Mouse (Mus musculus) C2C12 (cell line): ENCODE data around the gene Bmper. TPM values are rescaled to one million over a fixed set of nuclear protein-coding genes. Genes with fewer than 3 reads are reported as not detected.

Source experiments
- H3K27me3 ChIP-seq: one replicate; pipeline ENCODE4 v1.6.1; 2011; ENCODE audit not compliant: control insufficient read depth, insufficient read depth, insufficient read length
- H3K36me3 ChIP-seq: one replicate; pipeline ENCODE4 v1.6.1; 2011; ENCODE audit not compliant: control insufficient read depth, insufficient read depth
- H3K4me3 ChIP-seq: one replicate; pipeline ENCODE4 v1.5.1; 2011; ENCODE audit warnings: mild to moderate bottlenecking, control low read depth; ENCODE audit not compliant: poor library complexity, insufficient read depth, severe bottlenecking
- H3K79me2 ChIP-seq: one replicate; pipeline ENCODE4 v1.6.1; 2011; ENCODE audit not compliant: control insufficient read depth, insufficient read depth
- H3K79me3 ChIP-seq: one replicate; pipeline ENCODE4 v1.6.1; 2011; ENCODE audit warnings: low read depth, control low read depth
- H3ac ChIP-seq: one replicate; pipeline ENCODE3; 2011; ENCODE audit warnings: low read depth; ENCODE audit not compliant: control insufficient read depth, insufficient read length
- CEBPB ChIP-seq: IDR thresholded peaks from one replicate; pipeline ENCODE4 v1.6.1; 2011; ENCODE audit warnings: low read depth, mild to moderate bottlenecking, control low read depth, moderate library complexity
- CTCF ChIP-seq: IDR thresholded peaks from one replicate; pipeline ENCODE4 v1.5.1; 2011; ENCODE audit not compliant: control insufficient read depth, insufficient read depth, insufficient read length
- FOSL1 ChIP-seq: IDR thresholded peaks from one replicate; pipeline ENCODE4 v1.8.0; 2011; ENCODE audit warnings: mild to moderate bottlenecking, low read length; ENCODE audit not compliant: poor library complexity, insufficient read depth, severe bottlenecking
- MAX ChIP-seq: IDR thresholded peaks from one replicate; pipeline ENCODE4 v1.6.1; 2011; ENCODE audit warnings: mild to moderate bottlenecking, control low read depth
- MYOD1 ChIP-seq: IDR thresholded peaks from one replicate; pipeline ENCODE4 v1.6.1; 2011; ENCODE audit warnings: low read depth; ENCODE audit not compliant: control insufficient read depth, insufficient read length
- MYOG ChIP-seq: IDR thresholded peaks from one replicate; pipeline ENCODE4 v1.6.1; 2011; ENCODE audit not compliant: control insufficient read depth, insufficient read length; ENCODE audit errors: extremely low read depth
- USF1 ChIP-seq: IDR thresholded peaks from one replicate; pipeline ENCODE4 v1.6.1; 2011; ENCODE audit warnings: low read depth, mild to moderate bottlenecking, control low read depth, moderate library complexity
- polyA plus RNA-seq: library from polyadenylated mRNA; unstranded; fragments of >200 nt; fragmentation: generic; extraction: Trizol; gene quantifications from one replicate; pipeline ENCODE4 v1.2.1, GENCODE M21; 2012; ENCODE audit warnings: missing spikeins

Bmper gene
- polyA plus RNA-seq, 1 experiment, result 1.2 TPM

- H3ac ChIP-seq, result no peak overlapping the region
- no peaks in the 10 kb centered on the region for H3K27me3 ChIP-seq
- H3K79me2 ChIP-seq, result no peaks in the 10 kb centered on the region
- TF ChIP-seq MAX, result no peak
- no peak for TF ChIP-seq CEBPB
- TF ChIP-seq USF1, result no peak
- TF ChIP-seq MYOD1, result no peak
- TF ChIP-seq FOSL1, result no peak
- TF ChIP-seq CTCF, result no peak
- no peak for TF ChIP-seq MYOG
- H3K4me3 ChIP-seq, result no peak overlapping the region
- no peaks in the 10 kb centered on the region for H3K79me3 ChIP-seq
- H3K36me3 ChIP-seq, result no peaks in the 10 kb centered on the region
Measured at GRCm38 (mm10) chr9:23297491-23298170, 74.8 kb downstream of the Bmper start.

- no peaks in the 10 kb centered on the region for H3K79me3 ChIP-seq
- no peak overlapping the region for H3K4me3 ChIP-seq
- H3K36me3 ChIP-seq, result no peaks in the 10 kb centered on the region
- no peak overlapping the region for H3ac ChIP-seq
- H3K79me2 ChIP-seq, result no peaks in the 10 kb centered on the region
- TF ChIP-seq FOSL1 (peak; percentile 80), MAX (peak; percentile 74), MYOD1 (peak; percentile 83), CTCF (no peak), CEBPB (no peak), MYOG (no peak), USF1 (no peak)
- no peaks in the 10 kb centered on the region for H3K27me3 ChIP-seq
Measured at GRCm38 (mm10) chr9:23300376-23300775, 77.5 kb downstream of the Bmper start.

- Histone ChIP-seq H3K4me3 (no peak overlapping the region), H3K79me2 (no peaks in the 10 kb centered on the region), H3K27me3 (no peaks in the 10 kb centered on the region), H3K79me3 (no peaks in the 10 kb centered on the region), H3ac (no peak overlapping the region), H3K36me3 (no peaks in the 10 kb centered on the region)
- TF ChIP-seq FOSL1, result no peak
- TF ChIP-seq USF1, result no peak
- TF ChIP-seq CTCF, result no peak
- TF ChIP-seq CEBPB, result no peak
- TF ChIP-seq MYOD1, result no peak
- no peak for TF ChIP-seq MYOG
- TF ChIP-seq MAX, result no peak
Measured at GRCm38 (mm10) chr9:23305681-23306080, 82.8 kb downstream of the Bmper start.

- Histone ChIP-seq H3K36me3 (no peaks in the 10 kb centered on the region), H3K27me3 (no peaks in the 10 kb centered on the region)
Measured at GRCm38 (mm10) chr9:23306226-23306625, 83.3 kb downstream of the Bmper start.

GRCm38 (mm10) chr9:23307835-23308234 is 85.0 kb downstream of the Bmper start:
- Histone ChIP-seq H3K79me2 (no peaks in the 10 kb centered on the region), H3K79me3 (no peaks in the 10 kb centered on the region), H3ac (no peak overlapping the region), H3K27me3 (no peaks in the 10 kb centered on the region), H3K36me3 (no peaks in the 10 kb centered on the region), H3K4me3 (no peak overlapping the region)
- TF ChIP-seq MYOG (no peak), FOSL1 (no peak), MYOD1 (no peak), USF1 (no peak), MAX (no peak), CEBPB (no peak), CTCF (no peak)

More at GRCm38 (mm10) chr9:23306226-23306625, 83.3 kb downstream of the Bmper start:
- TF ChIP-seq CTCF, result no peak
- TF ChIP-seq MYOG, result no peak
- no peak for TF ChIP-seq CEBPB
- TF ChIP-seq MYOD1, result no peak
- no peak for TF ChIP-seq FOSL1
- no peak for TF ChIP-seq MAX
- no peak for TF ChIP-seq USF1
- Histone ChIP-seq H3K79me2 (no peaks in the 10 kb centered on the region), H3K79me3 (no peaks in the 10 kb centered on the region), H3K4me3 (no peak overlapping the region), H3ac (no peak overlapping the region)

GRCm38 (mm10) chr9:23310953-23311352 is 88.1 kb downstream of the Bmper start:
- Histone ChIP-seq H3K27me3 (no peaks in the 10 kb centered on the region), H3K79me2 (no peaks in the 10 kb centered on the region), H3ac (no peak overlapping the region), H3K36me3 (no peaks in the 10 kb centered on the region), H3K79me3 (no peaks in the 10 kb centered on the region), H3K4me3 (no peak overlapping the region)
- TF ChIP-seq MYOD1 (peak; percentile 93), FOSL1 (no peak), USF1 (no peak)
